Mouse (Mus musculus): ENCODE results near the gene Elobl.

Elobl gene

GRCm38 (mm10) chr11:88934089-88935000 is 32.4 kb downstream of the Elobl start:
- no peak for DNase-seq (ENCODE audit: low spot score)

GRCm38 (mm10) chr11:88933030-88933429 is 33.7 kb downstream of the Elobl start:
- DNase-seq (ENCODE audit: low spot score), result no peak

- DNase-seq (ENCODE audit: low spot score), result no peak
Observed at GRCm38 (mm10) chr11:88931692-88932530, 34.8 kb downstream of the Elobl start.

- no peak for DNase-seq (ENCODE audit: low spot score)
Observed at GRCm38 (mm10) chr11:88926566-88926965, 40.2 kb downstream of the Elobl start.
